Mouse (Mus musculus) lung, embryonic 14.5 days (tissue): Measurements from ENCODE around the gene 1520401A03Rik. TPM values are rescaled to one million over a fixed set of nuclear protein-coding genes. Genes with fewer than 3 reads are reported as not detected.
A peak's percentile ranks its signal among the peaks of the same experiment; 100 is the strongest.

ENCODE experiments used
- ATAC-seq: fragments of 200-750 bp; cut with Nextera tagmentation; 2 replicates; pipeline ENCODE4 v1.8.0; 2017; ENCODE audit warnings: mild to moderate bottlenecking, moderate TSS enrichment, moderate library complexity; ENCODE audit not compliant: insufficient read depth
- DNase-seq: peaks from one replicate; pipeline ENCODE4 v3.0.0-alpha.2; 2015
- H3K27ac ChIP-seq: fragments of 300-500 bp; sonication (generic); 2 replicates; pipeline ENCODE4 v1.5.1; 2014; ENCODE audit warnings: low read depth, mild to moderate bottlenecking, moderate library complexity
- H3K27me3 ChIP-seq: fragments of 300-500 bp; sonication (generic); 2 replicates; pipeline ENCODE4 v1.6.1; 2014; ENCODE audit warnings: low read length, control low read depth; ENCODE audit not compliant: insufficient read depth
- H3K36me3 ChIP-seq: fragments of 300-500 bp; sonication (generic); 2 replicates; pipeline ENCODE4 v1.6.1; 2014; ENCODE audit warnings: control low read depth; ENCODE audit not compliant: insufficient read depth
- H3K4me1 ChIP-seq: fragments of 300-500 bp; sonication (generic); 2 replicates; pipeline ENCODE4 v1.6.1; 2014; ENCODE audit warnings: antibody characterized with exemption, control low read depth; ENCODE audit not compliant: insufficient read depth
- H3K4me2 ChIP-seq: fragments of 300-500 bp; sonication (generic); 2 replicates; pipeline ENCODE4 v1.6.1; 2014; ENCODE audit warnings: mild to moderate bottlenecking
- H3K4me3 ChIP-seq: fragments of 300-500 bp; sonication (generic); 2 replicates; pipeline ENCODE4 v1.5.1; 2014; ENCODE audit warnings: low read depth, low read length
- H3K9ac ChIP-seq: fragments of 300-500 bp; sonication (generic); 2 replicates; pipeline ENCODE4 v1.6.1; 2014
- H3K9me3 ChIP-seq: fragments of 300-500 bp; sonication (generic); 2 replicates; pipeline ENCODE4 v1.6.1; 2016; ENCODE audit warnings: low read depth, low read length, control low read depth
- CTCF ChIP-seq: IDR thresholded peaks from 2 replicates; pipeline ENCODE4 v1.5.1; 2016; ENCODE audit warnings: antibody characterized with exemption, low read depth
- WGBS: fragments of 180-500 bp; shearing (Covaris S2); extraction: QIAGEN DNeasy Blood & Tissue Kit; methylation state at CpG from one replicate; pipeline ENCODE4 v1.1.7; 2014; 5-methylcytosine and 5-hydroxymethylcytosine counted together
- polyA plus RNA-seq: library from polyadenylated mRNA; unstranded; fragments of >200 nt; fragmentation: Nextera tagmentation; extraction: Ambion mirVana; gene quantifications from 2 replicates; pipeline ENCODE4 v1.2.1, GENCODE M21; 2014

Gene 1520401A03Rik
- polyA plus RNA-seq, 1 experiment from 2014 or later = 0.17 TPM

DNA sequence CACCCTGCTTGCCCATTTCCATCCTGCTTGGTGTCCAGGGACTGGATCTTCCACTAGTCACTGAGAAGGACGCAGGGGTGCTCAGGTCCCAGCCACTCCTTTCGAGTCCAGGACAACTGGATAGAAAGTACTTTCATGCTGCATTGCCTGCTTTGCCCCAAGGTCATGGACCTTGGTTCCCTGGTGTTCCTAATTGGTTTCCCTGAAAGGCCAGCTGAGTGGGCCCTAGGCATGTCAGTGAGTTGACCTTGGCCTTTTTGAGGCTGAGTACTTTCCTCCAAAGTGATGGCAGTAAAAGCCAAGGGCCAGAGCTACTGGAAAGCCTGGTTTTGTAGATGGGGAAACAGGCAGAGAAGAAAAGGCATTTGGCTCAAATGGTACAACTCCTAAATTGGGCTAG, 697 bp downstream of the 1520401A03Rik start:
- no peaks in the 10 kb centered on the region for H3K9me3 ChIP-seq
- no peak for TF ChIP-seq CTCF

DNA sequence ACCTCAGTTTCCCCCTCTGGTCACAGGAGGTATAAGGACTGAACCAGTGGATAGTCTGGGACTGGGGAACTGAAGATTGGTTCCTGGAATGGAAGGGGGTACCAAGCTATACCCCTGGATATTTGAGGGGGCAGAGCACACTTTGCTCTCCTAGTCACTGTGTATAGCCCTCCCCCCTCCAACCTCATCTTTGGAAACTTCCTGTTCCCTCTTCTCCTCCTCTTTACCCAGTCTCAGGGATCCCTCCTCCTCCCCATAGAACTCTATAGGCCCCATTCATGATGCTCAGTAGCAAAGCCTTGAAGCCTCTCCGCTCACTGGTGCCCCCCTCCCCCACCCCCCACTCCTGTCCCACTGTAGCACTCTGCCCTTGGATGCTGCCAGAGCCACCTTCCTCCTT, 3.1 kb downstream of the 1520401A03Rik start:
- 25% methylated on average over 1 of the region's 1 CpGs for WGBS
- no peak for TF ChIP-seq CTCF

More for the DNA sequence above, 697 bp downstream of the 1520401A03Rik start:
- 78% methylated on average over 2 of the region's 2 CpGs for WGBS
- no peak overlapping the region for H3K4me3 ChIP-seq
- H3K4me2 ChIP-seq = no peak overlapping the region
- no peak for DNase-seq
- H3K4me1 ChIP-seq = no peaks in the 10 kb centered on the region
- no peaks in the 10 kb centered on the region for H3K36me3 ChIP-seq
- ATAC-seq = no peak
- H3K9ac ChIP-seq = no peak overlapping the region
- no peaks in the 10 kb centered on the region for H3K27me3 ChIP-seq
- H3K27ac ChIP-seq = no peak overlapping the region

DNA sequence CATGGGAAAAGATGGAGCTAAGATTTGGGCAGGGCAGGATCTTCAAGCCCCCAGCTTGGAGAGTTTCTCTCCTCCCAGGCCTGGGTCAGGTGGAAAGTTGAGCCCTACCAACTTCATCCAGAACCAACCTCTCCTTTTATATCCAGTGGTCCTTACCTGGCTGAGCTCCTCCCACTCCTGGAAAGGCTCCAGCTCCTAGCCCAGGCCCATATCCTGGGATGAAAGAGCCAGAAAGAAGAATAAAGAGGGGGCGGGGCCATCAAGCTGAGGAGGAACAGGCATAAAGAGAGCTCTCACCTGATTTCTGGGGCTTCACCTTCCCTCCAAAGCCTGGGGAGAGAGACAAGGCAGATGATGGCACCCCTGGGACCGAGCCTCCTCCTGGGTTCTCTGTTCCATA, 5.6 kb downstream of the 1520401A03Rik start:
- no peak for TF ChIP-seq CTCF
- H3K4me3 ChIP-seq = no peak overlapping the region
- no peak overlapping the region for H3K9ac ChIP-seq
- no peak overlapping the region for H3K4me2 ChIP-seq
- no peaks in the 10 kb centered on the region for H3K36me3 ChIP-seq
- H3K4me1 ChIP-seq = no peaks in the 10 kb centered on the region
- DNase-seq (peak; percentile 64), ATAC-seq (peak; percentile 42; the same call in 1 of the 2 replicates)
- WGBS = 51% methylated on average over 2 of the region's 2 CpGs
- H3K9me3 ChIP-seq = no peaks in the 10 kb centered on the region
- H3K27me3 ChIP-seq = no peaks in the 10 kb centered on the region
- H3K27ac ChIP-seq = no peak overlapping the region

More for the DNA sequence above, 3.1 kb downstream of the 1520401A03Rik start:
- Histone ChIP-seq H3K27ac (no peak overlapping the region), H3K27me3 (no peaks in the 10 kb centered on the region), H3K9ac (no peak overlapping the region), H3K36me3 (no peaks in the 10 kb centered on the region), H3K4me3 (no peak overlapping the region), H3K9me3 (no peaks in the 10 kb centered on the region), H3K4me1 (no peaks in the 10 kb centered on the region), H3K4me2 (no peak overlapping the region)
- DNase-seq (no peak), ATAC-seq (no peak)

- no peaks in the 10 kb centered on the region for H3K9me3 ChIP-seq
- H3K4me2 ChIP-seq = no peak overlapping the region
- no peak overlapping the region for H3K27ac ChIP-seq
- TF ChIP-seq CTCF = peak; percentile 92
- no peak overlapping the region for H3K4me3 ChIP-seq
- no peaks in the 10 kb centered on the region for H3K4me1 ChIP-seq
- ATAC-seq (peak; percentile 66), DNase-seq (peak; percentile 90)
- no peaks in the 10 kb centered on the region for H3K36me3 ChIP-seq
- H3K9ac ChIP-seq = no peak overlapping the region
- WGBS = 5% methylated on average over 3 of the region's 3 CpGs
- no peaks in the 10 kb centered on the region for H3K27me3 ChIP-seq
These were observed 16.4 kb downstream of the 1520401A03Rik start for GRCm38 (mm10) chr17:23706212-23706611.

DNA sequence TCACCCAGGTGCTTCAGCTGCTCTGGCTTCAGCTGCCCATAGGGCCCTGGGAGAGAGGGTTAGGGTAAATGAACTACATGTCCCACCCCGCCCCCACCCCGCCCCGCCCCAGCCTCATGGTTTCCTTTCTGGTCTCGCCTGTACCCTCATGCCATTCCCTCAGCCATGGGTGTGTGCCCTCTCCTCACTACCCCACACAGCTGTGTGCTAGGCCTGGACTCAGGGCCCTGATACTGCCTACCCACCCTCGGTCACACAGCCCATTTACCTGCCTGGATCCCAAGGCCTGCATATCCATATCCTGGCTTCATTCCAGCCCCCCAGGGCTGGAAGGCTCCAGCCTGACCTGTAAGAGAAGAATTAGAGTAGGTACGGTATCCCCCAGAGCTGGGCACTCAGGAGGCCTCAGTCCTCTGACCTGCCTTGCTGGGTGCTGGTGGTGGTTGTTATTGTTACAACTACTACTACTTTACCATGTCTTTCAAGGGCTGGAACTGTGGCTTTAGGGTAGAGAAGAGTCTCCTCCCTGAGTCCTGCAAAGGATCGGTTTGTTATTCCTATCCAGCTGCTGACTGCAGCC, 17.0 kb downstream of the 1520401A03Rik start:
- 74% methylated on average over 7 of the region's 7 CpGs for WGBS
- Histone ChIP-seq H3K27me3 (no peaks in the 10 kb centered on the region), H3K4me2 (no peak overlapping the region), H3K27ac (no peak overlapping the region), H3K4me3 (no peak overlapping the region), H3K36me3 (no peaks in the 10 kb centered on the region), H3K9me3 (no peaks in the 10 kb centered on the region), H3K4me1 (no peaks in the 10 kb centered on the region), H3K9ac (no peak overlapping the region)
- no peak for TF ChIP-seq CTCF
- peak; percentile 10; the same call in 1 of the 2 replicates for ATAC-seq
- no peak for DNase-seq

- TF ChIP-seq CTCF = no peak
- Histone ChIP-seq H3K4me1 (no peaks in the 10 kb centered on the region), H3K9me3 (no peaks in the 10 kb centered on the region), H3K9ac (no peak overlapping the region), H3K27ac (no peak overlapping the region), H3K4me2 (no peak overlapping the region), H3K4me3 (no peak overlapping the region), H3K36me3 (no peaks in the 10 kb centered on the region), H3K27me3 (peaks cover 3% of the 10 kb centered on the region)
- ATAC-seq = no peak
- WGBS = 33% methylated on average over 7 of the region's 7 CpGs
- DNase-seq = no peak
These were observed 17.8 kb downstream of the 1520401A03Rik start for GRCm38 (mm10) chr17:23704741-23705140.

DNA sequence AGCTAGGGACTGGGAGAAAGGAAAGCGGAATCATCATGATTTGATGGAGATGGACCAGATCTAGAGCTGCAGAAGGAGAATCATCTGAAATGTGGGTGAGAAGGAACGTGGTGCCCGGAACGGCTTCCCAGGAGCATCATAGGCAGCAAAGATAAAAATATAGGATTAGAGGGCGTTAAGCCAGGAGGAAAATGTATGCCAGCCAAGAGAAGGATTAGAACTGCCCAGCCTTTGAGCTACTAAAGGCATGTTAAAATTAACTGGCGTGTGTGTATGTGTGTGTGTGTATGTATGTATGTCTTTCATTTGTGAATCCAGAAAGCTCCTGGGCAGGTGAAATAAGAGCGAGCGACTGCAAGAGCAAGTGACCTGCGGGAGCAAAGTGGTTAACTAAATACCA, 19.3 kb downstream of the 1520401A03Rik start:
- Histone ChIP-seq H3K4me2 (no peak overlapping the region), H3K27me3 (peaks cover 11% of the 10 kb centered on the region), H3K36me3 (no peaks in the 10 kb centered on the region), H3K4me1 (no peaks in the 10 kb centered on the region), H3K27ac (no peak overlapping the region), H3K9ac (no peak overlapping the region), H3K9me3 (no peaks in the 10 kb centered on the region), H3K4me3 (no peak overlapping the region)
- DNase-seq (no peak), ATAC-seq (no peak)
- 81% methylated on average over 9 of the region's 9 CpGs for WGBS
- no peak for TF ChIP-seq CTCF
